ENCODE assay signal across 8 mouse cellular contexts in the genomic region with DNA sequence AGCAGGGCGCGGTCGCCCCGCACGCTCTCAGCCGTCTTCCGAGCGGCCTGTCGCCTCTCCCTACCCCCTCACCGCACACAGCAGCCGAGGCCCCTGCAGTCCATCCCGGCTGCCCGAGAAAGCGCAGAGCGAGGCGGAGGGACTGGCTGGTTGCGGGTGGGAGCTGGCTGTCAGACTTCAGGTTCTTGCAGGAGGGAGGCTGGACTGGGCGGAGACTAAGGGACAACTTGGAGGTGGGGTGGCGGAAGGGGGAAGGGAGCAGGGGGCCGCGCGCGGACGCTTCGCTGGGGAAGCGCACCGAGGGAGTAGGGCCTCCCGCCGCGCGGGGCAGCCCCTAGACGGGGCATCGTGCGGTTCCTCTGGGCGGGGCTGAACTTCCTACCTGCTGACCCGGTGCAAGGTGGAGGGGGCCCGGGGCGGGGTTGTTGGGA. TPM values are rescaled to one million over a fixed set of nuclear protein-coding genes. Genes with fewer than 3 reads are reported as not detected.
DNase-seq lines count a peak whose midpoint lies in the region; ATAC-seq and TF ChIP-seq lines count a peak whose summit lies in the region.

No protein-coding gene starts in this region.

- peak overlapping the region; percentile 95 for H3K4me3 ChIP-seq in hindbrain, embryonic 16.5 days (ENCODE audit: low read length)
- H3K4me3 ChIP-seq in limb, embryonic 14.5 days (replicated peaks; ENCODE audit: low read length), result peak overlapping the region; percentile 92
- peak overlapping the region; percentile 92 for H3K4me3 ChIP-seq in midbrain, embryonic 14.5 days (replicated peaks; ENCODE audit: low read depth, low read length)

- DNase-seq in layer of hippocampus, adult 9-11 months, result peak; percentile 63
- DNase-seq in layer of hippocampus, adult 11-12 months (ENCODE audit: low spot score), result no peak
- DNase-seq in cerebellum, postnatal 10 days, result peak; percentile 79 to 82
- DNase-seq in frontal cortex, postnatal 14 days (ENCODE audit: low spot score in 2 of 2), result peak; percentile 53 to 57
- DNase-seq in limb, embryonic 14.5 days (ENCODE audit: low spot score), result peak; percentile 38
- DNase-seq in midbrain, embryonic 14.5 days, result peak; percentile 74
- peak; percentile 73 to 86 for DNase-seq in spleen, postnatal 4 days (ENCODE audit: low spot score in 2 of 2)

- TF ChIP-seq POLR2A in limb, embryonic 14.5 days (IDR thresholded peaks at IDR 0.05; ENCODE audit: borderline replicate concordance, extremely low read depth, insufficient read depth, insufficient read length), result 0 out of 2 replicates have a peak, but pooled peaks have one; percentile 2

- peak overlapping the region; percentile 61 for H3K4me2 ChIP-seq in hindbrain, embryonic 16.5 days (ENCODE audit: low read length)
- H3K4me2 ChIP-seq in limb, embryonic 14.5 days (replicated peaks; ENCODE audit: low read depth, low read length, severe bottlenecking), result peak overlapping the region; percentile 67
- H3K4me2 ChIP-seq in midbrain, embryonic 14.5 days (ENCODE audit: low read length), result peak overlapping the region; percentile 76

- peak overlapping the region; percentile 98 for H3K9ac ChIP-seq in hindbrain, embryonic 16.5 days (ENCODE audit: low read depth, low read length)
- H3K9ac ChIP-seq in limb, embryonic 14.5 days (ENCODE audit: low read depth, low read length, severe bottlenecking), result peak overlapping the region; percentile 96
- peak overlapping the region; percentile 96 for H3K9ac ChIP-seq in midbrain, embryonic 14.5 days (replicated peaks; ENCODE audit: low read length)

- under 1% methylated on average over 33 of the region's 38 CpGs for WGBS in hindbrain, embryonic 16.5 days
- under 1% methylated on average over 38 of the region's 38 CpGs for WGBS in limb, embryonic 14.5 days
- WGBS in midbrain, embryonic 14.5 days, result under 1% methylated on average over 38 of the region's 38 CpGs

- H3K27me3 ChIP-seq in hindbrain, embryonic 16.5 days (replicated peaks; ENCODE audit: control insufficient read depth, insufficient read depth, low read length), result no peaks in the 10 kb centered on the region
- no peaks in the 10 kb centered on the region for H3K27me3 ChIP-seq in limb, embryonic 14.5 days (ENCODE audit: control insufficient read depth, insufficient read depth, low read length)
- H3K27me3 ChIP-seq in midbrain, embryonic 14.5 days (ENCODE audit: control insufficient read depth, insufficient read depth, low read length), result no peaks in the 10 kb centered on the region

- no peaks in the 10 kb centered on the region for H3K9me3 ChIP-seq in hindbrain, embryonic 16.5 days (ENCODE audit: control insufficient read depth, low read length)
- H3K9me3 ChIP-seq in limb, embryonic 14.5 days (ENCODE audit: control insufficient read depth, low read length), result no peaks in the 10 kb centered on the region
- no peaks in the 10 kb centered on the region for H3K9me3 ChIP-seq in midbrain, embryonic 14.5 days (ENCODE audit: control insufficient read depth, low read length)

- ATAC-seq in hindbrain, embryonic 16.5 days, result peak; percentile 87
- peak; percentile 79 for ATAC-seq in limb, embryonic 14.5 days (ENCODE audit: low FRiP score, low read depth)
- peak; percentile 80 for ATAC-seq in midbrain, embryonic 14.5 days (ENCODE audit: low FRiP score, low TSS enrichment)

- H3K27ac ChIP-seq in hindbrain, embryonic 16.5 days (ENCODE audit: low read depth, low read length), result peak overlapping the region; percentile 98
- peak overlapping the region; percentile 97 for H3K27ac ChIP-seq in limb, embryonic 14.5 days (replicated peaks; ENCODE audit: low read depth, low read length)
- H3K27ac ChIP-seq in midbrain, embryonic 14.5 days (replicated peaks; ENCODE audit: low read depth, low read length), result peak overlapping the region; percentile 94

- no peaks in the 10 kb centered on the region for H3K36me3 ChIP-seq in hindbrain, embryonic 16.5 days (ENCODE audit: control insufficient read depth, insufficient read depth, low read length)
- H3K36me3 ChIP-seq in limb, embryonic 14.5 days (ENCODE audit: control insufficient read depth, insufficient read depth, low read length), result 0 out of 2 replicates have a peak, but pooled peaks cover 3% of the 10 kb centered on the region
- no peaks in the 10 kb centered on the region for H3K36me3 ChIP-seq in midbrain, embryonic 14.5 days (ENCODE audit: control insufficient read depth, insufficient read depth, low read length)

- peaks cover 13% of the 10 kb centered on the region for H3K4me1 ChIP-seq in hindbrain, embryonic 16.5 days (ENCODE audit: control insufficient read depth, insufficient read depth, low read depth, low read length)
- H3K4me1 ChIP-seq in limb, embryonic 14.5 days (ENCODE audit: control insufficient read depth, insufficient read depth, low read length), result peaks cover 15% of the 10 kb centered on the region
- peaks cover 16% of the 10 kb centered on the region for H3K4me1 ChIP-seq in midbrain, embryonic 14.5 days (ENCODE audit: control insufficient read depth, insufficient read depth, low read length)

RNA-seq across cellular contexts. Expression of a gene that starts 0.4 kb away (rescaled TPM):
- polyA plus RNA-seq in hindbrain, embryonic 16.5 days (2015; fragmentation: Nextera tagmentation; extraction: Ambion mirVana), result 91.0 and 93.6 TPM in 2 replicates
- 69.6 and 71.6 TPM in 2 replicates for polyA plus RNA-seq in limb, embryonic 14.5 days (2012; rRNA removed)
- 92.2 and 95.8 TPM in 2 replicates for polyA plus RNA-seq in limb, embryonic 14.5 days (2014; fragmentation: Nextera tagmentation; extraction: Ambion mirVana)
- 164 and 229 TPM in 2 replicates for polyA plus RNA-seq in midbrain, embryonic 14.5 days (2014; fragmentation: Nextera tagmentation; extraction: Ambion mirVana)
